34 mouse cellular contexts compared by ENCODE assay signal in genomic region chr4:152281601-152282000, GRCm38 (mm10). TPM values are rescaled to one million over a fixed set of nuclear protein-coding genes. Genes with fewer than 3 reads are reported as not detected.
"Had no signal": no experiment of that assay in that cellular context is flagged by ENCODE, and none has a peak within 500 bp of the region (broad histone marks: within the 10 kb centered on the region; RNA-seq: fewer than 3 reads in every experiment).

No protein-coding gene starts in this region.

- H3K4me2 ChIP-seq: heart, embryonic 11.5 days; heart, embryonic 13.5 days; heart, embryonic 15.5 days; hindbrain, embryonic 13.5 days; hindbrain, embryonic 15.5 days; limb, embryonic 12.5 days; liver, embryonic 11.5 days; liver, embryonic 13.5 days had no signal

- H3K9me3 ChIP-seq: heart, embryonic 13.5 days; heart, embryonic 15.5 days; hindbrain, embryonic 13.5 days; hindbrain, embryonic 15.5 days; limb, embryonic 10.5 days; limb, embryonic 12.5 days; liver, embryonic 13.5 days had no signal

- DNase-seq: gastrocnemius, adult 2 months; gastrocnemius, postnatal 10 days; gastrocnemius, postnatal 25 days; heart, adult 11 months; heart, adult 2 months; heart, postnatal 14 days; heart, postnatal 36 days; kidney, adult 11 months; kidney, adult 2 months; kidney, adult 9 months; kidney, postnatal 14 days; kidney, postnatal 36 days; liver; liver, embryonic 13.5 days had no signal

- ATAC-seq: hindbrain, postnatal 0 days; intestine, embryonic 16.5 days had no signal

- H3K4me3 ChIP-seq: gastrocnemius, adult 2 months; heart, adult 2 months; heart, embryonic 13.5 days; heart, embryonic 15.5 days; hindbrain, embryonic 13.5 days; hindbrain, embryonic 15.5 days; left cerebral cortex, adult 2 months; limb, embryonic 10.5 days; limb, embryonic 12.5 days; liver, embryonic 13.5 days had no signal

- H3K9ac ChIP-seq: heart, embryonic 13.5 days; heart, embryonic 15.5 days; hindbrain, embryonic 15.5 days; limb, embryonic 12.5 days; liver, embryonic 13.5 days had no signal

- H3K36me3 ChIP-seq: hindbrain, embryonic 15.5 days; limb, embryonic 10.5 days; liver, embryonic 13.5 days had no signal

- H3K27ac ChIP-seq: gastrocnemius, adult 2 months; heart, adult 2 months; heart, embryonic 13.5 days; heart, embryonic 15.5 days; hindbrain, embryonic 13.5 days; hindbrain, embryonic 15.5 days; hindbrain, postnatal 0 days; left cerebral cortex, adult 2 months; limb, embryonic 10.5 days; limb, embryonic 12.5 days; liver, embryonic 13.5 days had no signal

RNA-seq across cellular contexts. Expression of gene Gpr153, which starts 7.6 kb away (rescaled TPM):
- total RNA-seq: hematopoietic stem cell, adult 5-6 weeks had no signal

RNA-seq across cellular contexts. Expression of gene Hes3, which starts 9.9 kb away (rescaled TPM):
- total RNA-seq: gastrocnemius, adult 2 months; gastrocnemius, postnatal 10 days; gastrocnemius, postnatal 25 days; gastrocnemius, postnatal 4 days; heart, adult 2 months; heart, postnatal 14 days; heart, postnatal 36 days; hematopoietic stem cell, adult 5-6 weeks; layer of hippocampus, adult 18-20 months; layer of hippocampus, postnatal 10 days; layer of hippocampus, postnatal 25 days had no signal
- polyA plus RNA-seq: heart, adult 2 months; heart, embryonic 11.5 days; heart, embryonic 13.5 days; heart, embryonic 15.5 days; heart, postnatal 0 days; intestine, embryonic 14.5 days; intestine, embryonic 16.5 days; kidney, adult 2 months; kidney, embryonic 16.5 days; large intestine, adult 2 months; limb, embryonic 10.5 days; limb, embryonic 12.5 days; liver, embryonic 11.5 days; liver, embryonic 13.5 days had no signal

RNA-seq across cellular contexts. Expression of gene Rnf207, which starts 37.2 kb away (rescaled TPM):
- total RNA-seq: gastrocnemius, adult 2 months; gastrocnemius, postnatal 25 days had no signal
